Mouse (Mus musculus) forelimb bud, embryonic 11.5 days (tissue): Measurements from ENCODE around the gene C130050O18Rik.
"Not testable (repeated sequence)": the region's sequence is repeated elsewhere in the genome, so short reads cannot be mapped to it uniquely, and the experiment has no call there.

Experiments used
- DNase-seq: peaks from one replicate; pipeline ENCODE4 v3.0.0-alpha.2; 2012; ENCODE audit warnings: low read depth, low spot score

Gene C130050O18Rik

GRCm38 (mm10) chr5:139379771-139380384, 25.2 kb upstream of the C130050O18Rik start:
- no peak for DNase-seq

- peak; percentile 79 for DNase-seq
Observed at GRCm38 (mm10) chr5:139380385-139381248, 24.5 kb upstream of the C130050O18Rik start.

DNA sequence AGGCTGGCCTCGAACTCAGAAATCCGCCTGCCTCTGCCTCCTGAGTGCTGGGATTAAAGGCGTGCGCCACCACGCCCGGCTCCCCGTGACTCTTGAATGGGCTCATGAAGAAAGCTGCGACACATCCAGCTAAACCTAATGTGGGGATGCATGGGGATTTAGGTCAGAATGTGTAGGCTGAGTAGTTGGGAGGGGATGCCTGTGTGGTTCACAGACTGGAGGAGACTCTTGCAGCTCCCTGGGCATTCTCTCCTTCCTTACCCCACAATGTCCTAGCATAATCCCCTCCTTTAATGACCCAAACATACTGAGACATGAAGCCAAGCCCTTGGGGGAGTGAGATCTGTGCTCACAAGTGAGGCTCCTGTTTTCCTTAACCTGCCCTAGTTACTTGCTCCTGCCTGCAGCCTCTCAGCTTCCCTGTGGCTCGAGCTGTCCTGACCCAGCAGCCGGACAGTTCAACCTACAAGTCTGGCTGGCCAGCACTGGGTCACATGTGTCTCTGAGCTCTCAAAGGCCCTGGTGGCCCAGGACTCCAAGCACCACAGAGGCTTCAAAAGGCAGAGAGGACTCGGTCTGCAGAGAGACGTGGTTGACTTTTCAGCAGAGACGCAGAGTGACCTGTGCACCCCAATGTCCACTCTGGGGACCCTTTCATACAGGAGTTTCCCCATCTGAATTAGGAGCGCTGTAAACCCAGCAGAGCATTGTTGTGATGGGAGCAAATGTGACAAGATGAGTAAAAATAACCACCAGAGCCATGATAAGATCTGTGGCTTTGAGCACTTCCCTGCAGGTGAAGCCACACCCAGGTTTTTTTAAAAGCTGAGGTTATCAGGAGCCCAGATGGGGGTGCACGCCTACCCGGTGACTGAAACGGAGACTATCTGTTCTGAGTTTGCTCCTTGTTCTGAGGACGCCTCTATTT, 23.2 kb upstream of the C130050O18Rik start:
- DNase-seq = no peak

DNA sequence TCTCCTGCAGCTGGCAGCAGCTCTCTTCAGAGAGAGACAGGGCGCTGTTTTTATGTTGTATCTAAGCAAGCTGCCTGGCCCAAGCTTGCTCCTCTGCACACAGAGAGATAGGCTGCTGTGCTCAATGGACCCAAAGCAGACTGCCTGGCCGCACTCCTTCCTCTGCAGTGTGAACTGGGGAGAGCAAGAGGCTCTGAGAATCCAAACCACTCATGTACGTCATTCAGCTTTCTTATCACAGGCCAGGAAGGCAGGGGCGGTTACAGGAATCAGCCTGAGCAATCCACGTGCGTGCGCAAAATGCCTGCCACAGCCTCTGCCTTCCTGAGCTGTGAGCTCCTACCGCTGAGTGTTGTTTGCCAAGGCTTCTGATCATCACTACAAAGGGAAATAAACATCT, 22.3 kb upstream of the C130050O18Rik start:
- no peak for DNase-seq

- no peak for DNase-seq
Observed at GRCm38 (mm10) chr5:139383234-139383633, 21.8 kb upstream of the C130050O18Rik start.

DNA sequence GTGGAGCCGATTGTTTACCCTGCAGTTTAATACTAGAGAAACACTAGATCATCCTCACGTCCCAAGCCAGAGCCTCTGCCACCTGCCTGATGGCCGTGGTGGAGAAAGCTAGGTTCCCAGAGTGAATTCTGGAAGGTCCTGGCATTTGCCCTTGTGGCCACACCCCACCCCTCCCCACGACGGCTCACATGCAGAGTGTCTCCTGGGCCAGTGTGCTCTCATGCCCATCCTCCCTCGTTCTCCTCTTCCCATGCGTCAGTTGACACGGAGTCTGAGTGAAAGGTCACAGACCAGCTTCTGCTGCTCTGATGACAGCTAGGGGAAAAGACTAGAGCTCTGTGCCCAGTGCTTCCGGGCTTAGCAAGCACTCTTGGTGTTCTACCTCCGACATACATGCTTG, 20.5 kb upstream of the C130050O18Rik start:
- DNase-seq = no peak

DNA sequence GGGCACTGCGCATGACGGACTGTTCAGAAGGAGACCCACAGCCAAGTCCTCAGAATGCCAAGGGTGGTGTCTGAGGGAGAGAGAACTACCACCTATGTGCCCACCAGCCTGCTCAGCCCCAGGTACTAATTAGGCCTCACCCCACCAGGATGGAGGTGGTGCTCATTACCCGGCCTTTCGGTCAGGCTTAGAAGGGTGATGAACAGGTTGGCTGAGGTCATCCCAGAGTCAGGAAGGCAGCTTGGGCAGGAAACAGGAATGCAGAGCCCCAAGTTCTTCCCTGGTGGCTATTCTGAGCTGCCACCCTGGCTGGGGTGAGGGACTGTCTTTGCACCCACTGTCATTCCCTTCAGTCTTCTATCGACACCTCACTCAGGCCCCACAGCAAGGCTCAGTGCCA, 19.0 kb upstream of the C130050O18Rik start:
- no peak for DNase-seq

DNA sequence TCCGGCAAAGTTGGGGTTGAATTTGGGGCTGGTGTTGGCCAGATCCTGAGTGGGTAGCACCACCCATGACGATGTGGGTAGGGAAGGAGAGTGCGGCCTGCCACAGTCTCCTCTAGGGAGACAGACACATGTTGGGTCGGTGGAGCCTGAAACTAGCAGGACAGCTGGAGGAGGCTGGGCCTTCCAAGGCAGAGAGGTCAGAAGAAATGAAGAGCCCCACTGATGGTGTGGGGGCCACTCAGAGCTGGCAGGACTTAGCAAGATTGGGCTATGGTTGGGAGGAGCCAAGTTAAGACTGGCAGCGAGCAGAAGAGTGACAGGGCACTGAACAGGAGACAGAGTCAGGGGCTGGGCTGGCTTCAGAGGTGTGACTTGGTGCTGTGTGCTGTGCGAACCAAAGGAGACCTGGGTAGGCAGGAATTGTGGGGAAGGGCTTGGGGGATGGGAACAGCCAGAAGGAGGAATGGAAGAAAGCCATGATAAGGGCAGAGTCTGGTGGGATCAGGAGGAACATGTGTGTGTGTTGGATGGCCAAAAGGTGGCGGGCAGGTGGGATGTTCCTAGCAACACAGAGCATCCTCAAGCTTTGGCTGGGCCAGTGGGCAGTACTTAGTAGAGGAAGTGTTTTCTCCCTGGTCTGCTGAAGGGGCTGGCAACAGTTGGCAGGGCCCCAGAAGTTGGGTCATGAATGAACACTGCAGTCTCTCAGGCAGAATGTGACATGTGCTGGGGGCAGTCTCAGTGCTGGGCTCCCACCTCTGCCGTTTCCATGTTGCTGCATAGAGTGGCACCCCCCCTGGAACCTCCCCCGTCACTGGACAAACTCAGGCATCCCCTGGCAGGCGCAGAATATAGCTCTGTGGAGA, 17.5 kb upstream of the C130050O18Rik start:
- DNase-seq = no peak

DNA sequence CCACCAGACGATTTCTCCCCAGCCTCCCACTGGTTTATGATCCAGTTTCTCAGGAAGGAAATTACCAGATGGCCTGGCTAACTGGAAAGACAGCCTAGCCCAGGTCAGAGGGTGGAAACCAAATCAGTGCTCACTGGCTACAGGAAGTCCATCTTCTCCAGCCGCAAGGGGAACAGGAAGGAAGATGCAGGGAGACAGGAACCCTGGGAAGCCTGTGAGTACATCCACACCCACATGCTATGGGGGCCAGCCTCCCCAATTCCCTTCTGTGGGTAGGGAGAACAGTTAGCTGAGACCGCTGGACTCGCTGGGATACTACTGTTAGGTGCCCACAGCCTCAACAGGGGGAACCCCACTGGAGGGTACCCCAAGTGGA, 16.9 kb upstream of the C130050O18Rik start:
- DNase-seq = peak; percentile 54

DNA sequence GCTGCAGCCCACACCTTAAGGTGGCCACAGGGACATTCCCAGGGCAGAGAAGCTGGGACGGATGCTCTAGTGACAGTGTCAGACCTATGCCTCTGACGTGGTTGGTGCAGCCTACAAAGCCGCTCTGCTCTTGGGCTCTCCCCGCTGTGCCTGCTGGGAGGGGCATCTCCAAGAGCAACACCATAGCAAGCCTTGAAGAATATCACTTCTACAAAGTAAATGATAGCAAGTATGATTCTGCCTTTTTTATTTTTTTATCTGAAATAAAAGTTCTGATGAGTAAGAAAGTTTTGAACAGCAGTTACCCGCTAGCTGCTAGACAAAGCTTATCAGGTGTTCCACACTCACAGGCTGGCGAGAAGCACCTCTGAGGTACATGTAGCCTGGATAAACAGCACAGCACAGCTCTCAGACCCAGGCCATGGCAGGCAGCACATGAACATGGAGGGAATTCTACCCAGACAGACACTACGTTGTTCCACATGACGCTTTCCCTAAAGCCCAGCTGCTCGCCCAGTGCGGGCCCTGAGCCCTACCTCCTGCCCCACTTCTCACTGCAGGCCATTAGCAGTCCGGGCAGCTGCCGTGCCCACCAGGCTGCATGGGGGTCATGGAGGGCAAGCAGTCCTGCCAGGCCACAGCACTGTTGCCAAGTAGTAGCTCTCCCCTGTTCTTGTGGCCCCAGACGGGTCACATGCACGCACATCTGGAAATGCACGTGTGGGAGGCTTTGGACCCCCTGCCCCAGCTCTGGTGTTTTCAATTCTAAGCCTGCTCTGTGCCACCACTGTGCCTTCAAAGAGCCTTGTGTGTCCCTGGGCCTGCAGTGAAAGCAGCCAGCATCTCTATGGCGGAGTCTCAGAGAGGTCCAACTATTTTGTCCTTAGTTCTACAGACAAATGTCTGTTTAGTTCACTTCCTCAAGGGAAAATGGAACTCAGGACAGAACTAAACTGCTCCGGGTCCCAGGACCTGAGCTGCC, 16.1 kb upstream of the C130050O18Rik start:
- no peak for DNase-seq

DNA sequence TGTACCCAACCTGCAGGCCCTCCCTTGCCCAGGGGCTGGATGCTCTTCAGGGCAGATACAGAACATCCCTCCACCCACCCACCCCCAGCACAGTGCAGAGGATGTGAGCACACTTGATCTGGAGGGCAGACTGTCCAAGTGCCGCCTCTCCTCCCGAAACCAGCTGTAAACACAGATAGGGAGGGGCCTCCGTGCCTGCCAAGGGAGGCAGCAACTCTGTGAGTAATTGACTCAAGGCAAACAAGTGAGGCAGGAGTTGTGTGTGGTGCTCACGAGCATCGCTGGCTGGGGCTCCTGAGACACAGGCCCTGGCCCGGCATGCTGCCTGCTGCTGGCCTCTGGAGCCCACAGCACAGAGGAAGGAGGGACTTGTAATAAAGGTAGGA, 15.4 kb upstream of the C130050O18Rik start:
- DNase-seq = no peak

DNA sequence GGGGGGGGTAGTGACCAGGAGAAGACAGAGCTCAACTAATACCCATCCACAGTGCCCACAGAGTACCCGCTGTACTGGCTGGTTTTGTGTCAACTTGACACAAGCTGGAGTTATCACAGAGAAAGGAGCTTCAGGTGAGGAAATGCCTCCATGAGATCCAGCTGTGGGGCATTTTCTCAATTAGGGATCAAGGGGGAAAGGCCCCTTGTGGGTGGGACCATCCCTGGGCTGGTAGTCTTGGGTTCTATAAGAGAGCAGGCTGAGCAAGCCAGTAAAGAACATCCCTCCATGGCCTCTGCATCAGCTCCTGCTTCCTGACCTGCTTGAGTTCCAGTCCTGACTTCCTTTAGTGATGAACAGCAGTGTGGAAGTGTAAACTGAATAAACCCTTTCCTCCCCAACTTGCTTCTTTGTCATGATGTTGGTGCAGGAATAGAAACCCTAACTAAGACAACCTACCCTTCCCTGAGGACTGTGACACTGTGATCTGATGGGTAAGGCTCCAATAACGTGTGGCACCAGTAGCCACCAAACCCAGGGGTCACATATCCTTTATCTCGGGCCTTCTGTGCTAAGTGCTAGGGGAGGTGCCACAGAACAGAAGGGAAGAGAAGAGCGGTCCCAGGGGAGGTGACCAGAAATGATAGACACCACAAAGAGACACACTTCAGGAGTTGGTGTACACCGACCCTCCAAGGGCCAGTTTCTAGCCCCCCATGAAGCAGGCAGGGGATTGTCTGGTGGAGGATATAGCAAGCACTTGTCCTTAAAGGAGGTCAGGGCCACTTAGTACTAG, 14.6 kb upstream of the C130050O18Rik start:
- DNase-seq = not testable (repeated sequence)

GRCm38 (mm10) chr5:139391309-139391990, 13.6 kb upstream of the C130050O18Rik start:
- no peak for DNase-seq

DNA sequence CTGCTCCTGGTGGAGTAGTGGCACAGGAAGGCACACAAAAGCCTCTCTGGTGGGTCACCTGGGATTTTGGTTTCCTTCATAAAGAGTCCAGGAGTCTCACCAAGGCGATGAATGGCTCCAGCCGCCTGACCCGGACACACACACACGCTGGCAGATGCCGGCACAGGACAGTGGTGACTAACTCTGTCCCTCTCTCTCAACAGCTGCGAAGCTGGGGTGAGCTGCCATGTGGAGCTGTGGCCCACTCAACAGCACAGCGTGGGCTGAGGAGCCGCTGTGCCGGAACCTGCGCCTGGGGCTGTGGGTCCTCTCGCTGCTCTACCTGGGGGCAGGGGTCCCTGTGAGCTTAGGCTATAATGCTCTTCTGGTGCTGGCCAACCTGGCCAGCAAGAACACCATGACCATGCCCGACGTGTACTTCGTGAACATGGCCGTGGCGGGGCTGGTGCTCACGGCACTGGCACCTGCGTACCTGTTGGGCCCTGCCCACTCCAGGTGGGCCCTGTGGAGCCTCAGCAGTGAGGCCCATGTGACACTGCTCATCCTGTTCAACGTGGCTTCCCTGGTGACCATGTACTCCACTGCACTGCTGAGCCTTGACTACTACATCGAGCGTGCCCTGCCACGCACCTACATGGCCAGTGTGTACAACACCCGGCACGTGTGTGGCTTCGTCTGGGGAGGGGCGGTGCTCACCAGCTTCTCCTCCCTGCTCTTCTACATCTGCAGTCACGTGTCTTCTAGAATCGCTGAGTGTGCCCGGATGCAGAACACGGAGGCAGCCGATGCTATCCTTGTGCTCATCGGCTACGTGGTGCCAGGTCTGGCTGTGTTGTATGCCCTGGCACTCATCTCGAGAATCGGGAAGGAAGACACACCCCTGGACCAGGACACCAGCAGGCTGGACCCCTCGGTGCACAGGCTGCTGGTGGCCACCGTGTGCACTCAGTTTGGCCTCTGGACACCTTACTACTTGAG, 12.6 kb upstream of the C130050O18Rik start:
- no peak for DNase-seq

DNA sequence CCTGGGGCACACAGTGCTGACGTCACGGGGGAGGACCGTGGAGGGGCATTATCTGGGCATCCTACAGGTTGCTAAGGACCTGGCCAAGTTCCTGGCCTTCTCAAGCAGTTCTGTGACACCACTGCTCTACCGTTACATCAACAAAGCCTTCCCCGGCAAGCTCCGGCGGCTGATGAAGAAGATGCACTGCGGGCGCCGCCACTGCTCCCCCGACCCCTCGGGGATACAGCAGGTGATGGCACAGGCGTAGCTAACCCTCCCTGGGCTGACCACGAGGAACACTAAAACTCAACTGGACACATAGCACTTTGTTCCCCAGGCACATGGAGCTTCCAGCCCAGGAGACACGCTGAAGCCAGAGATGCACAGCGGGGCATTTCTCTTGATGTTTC, 11.9 kb upstream of the C130050O18Rik start:
- no peak for DNase-seq

DNA sequence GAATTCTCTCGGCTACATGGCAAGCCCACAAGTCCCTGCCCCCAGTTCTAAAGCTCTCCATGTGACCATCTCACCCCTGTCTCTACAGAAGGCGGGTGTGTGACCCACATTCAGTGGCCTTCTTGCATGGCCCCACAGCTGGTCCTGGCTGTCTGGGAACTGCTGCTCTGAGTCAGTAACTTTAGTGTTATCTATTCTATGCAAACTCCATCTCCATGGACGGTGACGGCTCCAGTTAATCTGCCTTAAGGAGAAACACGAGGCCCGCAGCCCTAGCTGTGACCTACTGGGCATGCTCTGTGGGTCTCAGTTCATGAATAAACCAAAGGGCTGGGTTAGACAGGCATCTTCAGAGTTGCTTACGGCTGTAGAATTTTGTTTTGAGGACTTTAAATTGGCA, 10.7 kb upstream of the C130050O18Rik start:
- DNase-seq = no peak

GRCm38 (mm10) chr5:139395528-139395927, 9.6 kb upstream of the C130050O18Rik start:
- DNase-seq = no peak
